Mouse (Mus musculus) erythroid progenitor cell, adult 5-6 weeks (primary cell): ENCODE data around the gene Atp11c. TPM values are rescaled to one million over a fixed set of nuclear protein-coding genes. Genes with fewer than 3 reads are reported as not detected.

Experiments used
- total RNA-seq, 2 experiments: library from RNA; stranded (forward) in 1 of 2; stranded (reverse) in 1 of 2; fragments of 150-400 nt in 1 of 2; fragments of 186-747, 209-891 nt in 1 of 2; gene quantifications; 2 replicates each; pipeline versions ENCODE4 v1.2.3 to v1.2.4; 2015 to 2017; ENCODE audit warnings: low replicate concordance in 2 of 2

The Atp11c gene
- total RNA-seq, 2 experiments from 2014 or later = 88.4 to 97.0 TPM

Other genes starting within 250 kb of the Atp11c start
- gene Gm7073, start 53.4 kb downstream of the Atp11c start, total RNA-seq (2015; ENCODE audit: low replicate concordance) = not detected in 2 replicates
- not detected in 2 replicates for gene Gm7073, start 53.4 kb downstream of the Atp11c start, total RNA-seq (2017; ENCODE audit: low replicate concordance)